Mouse (Mus musculus) G1E (cell line): ENCODE measurements around the gene Atp9a.

Experiments used
- CTCF ChIP-seq: IDR thresholded peaks from 2 replicates; pipeline ENCODE4 v1.5.1; 2012; ENCODE audit warnings: low read depth, low read length, inconsistent platforms, mixed read lengths
- GATA1 ChIP-seq: IDR thresholded peaks from 2 replicates; pipeline ENCODE4 v1.6.1; 2012; ENCODE audit warnings: borderline replicate concordance, low read length, inconsistent platforms, mixed read lengths
- POLR2AphosphoS5 ChIP-seq: IDR thresholded peaks from 2 replicates; pipeline ENCODE4 v1.6.1; 2012; ENCODE audit warnings: low read depth, low read length, inconsistent platforms; ENCODE audit not compliant: insufficient replicate concordance
- TAL1 ChIP-seq: conservative IDR thresholded peaks from 2 replicates; pipeline ENCODE4 v1.6.1; 2012; ENCODE audit warnings: low read depth, low read length, inconsistent platforms, mixed read lengths

- TF ChIP-seq CTCF: no peak
- no peak for TF ChIP-seq GATA1
- no peak for TF ChIP-seq TAL1
- no peak for TF ChIP-seq POLR2AphosphoS5
These were observed 56.3 kb downstream of the Atp9a start for GRCm38 (mm10) chr2:168685909-168686308.
